Mouse (Mus musculus): ENCODE data around the gene Hsf4.

Gene Hsf4

DNA sequence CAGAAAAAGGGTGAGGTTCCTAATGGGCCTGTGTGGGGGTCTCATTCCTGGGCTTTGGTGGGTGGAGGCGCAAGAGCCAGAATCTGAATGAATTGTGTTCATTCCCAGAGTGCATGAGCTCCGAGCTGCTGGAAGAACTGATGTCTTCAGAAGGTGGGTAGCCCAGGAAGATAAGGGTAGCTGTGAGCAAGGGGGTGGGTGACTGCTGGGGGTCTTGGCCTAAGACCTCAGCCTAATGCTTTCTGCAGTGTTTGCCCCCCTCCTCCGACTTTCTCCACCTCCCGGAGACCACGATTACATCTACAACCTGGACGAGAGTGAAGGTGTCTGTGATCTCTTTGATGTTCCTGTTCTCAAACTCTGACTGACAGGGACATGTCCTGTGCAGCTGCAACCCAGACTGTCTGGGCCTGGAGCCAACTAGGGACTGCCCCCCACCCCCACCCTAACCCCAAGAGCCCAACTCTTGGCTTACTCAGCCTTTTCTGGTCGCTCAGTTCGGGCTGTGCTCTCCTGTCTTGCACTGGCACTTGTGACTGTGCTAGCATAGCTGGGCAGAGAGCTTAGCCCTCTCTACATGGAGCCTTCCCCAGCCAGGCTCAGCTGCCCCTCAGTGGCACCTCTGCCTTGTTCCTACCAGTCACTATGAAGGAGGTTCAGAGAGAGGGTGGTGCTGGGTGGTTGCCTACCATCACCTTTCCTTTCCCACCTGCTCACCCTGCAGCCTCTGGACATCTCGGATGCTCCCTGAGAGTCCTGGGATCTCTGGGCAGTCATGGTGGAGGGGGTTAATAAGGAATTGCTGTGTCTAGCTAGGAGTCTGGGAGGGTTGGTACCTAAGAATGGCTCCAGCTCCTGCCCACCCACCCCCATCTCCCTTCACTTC is 35.0 kb downstream of the Hsf4 start:
- no peak for DNase-seq (ENCODE audit: low spot score in 2 of 2)

DNA sequence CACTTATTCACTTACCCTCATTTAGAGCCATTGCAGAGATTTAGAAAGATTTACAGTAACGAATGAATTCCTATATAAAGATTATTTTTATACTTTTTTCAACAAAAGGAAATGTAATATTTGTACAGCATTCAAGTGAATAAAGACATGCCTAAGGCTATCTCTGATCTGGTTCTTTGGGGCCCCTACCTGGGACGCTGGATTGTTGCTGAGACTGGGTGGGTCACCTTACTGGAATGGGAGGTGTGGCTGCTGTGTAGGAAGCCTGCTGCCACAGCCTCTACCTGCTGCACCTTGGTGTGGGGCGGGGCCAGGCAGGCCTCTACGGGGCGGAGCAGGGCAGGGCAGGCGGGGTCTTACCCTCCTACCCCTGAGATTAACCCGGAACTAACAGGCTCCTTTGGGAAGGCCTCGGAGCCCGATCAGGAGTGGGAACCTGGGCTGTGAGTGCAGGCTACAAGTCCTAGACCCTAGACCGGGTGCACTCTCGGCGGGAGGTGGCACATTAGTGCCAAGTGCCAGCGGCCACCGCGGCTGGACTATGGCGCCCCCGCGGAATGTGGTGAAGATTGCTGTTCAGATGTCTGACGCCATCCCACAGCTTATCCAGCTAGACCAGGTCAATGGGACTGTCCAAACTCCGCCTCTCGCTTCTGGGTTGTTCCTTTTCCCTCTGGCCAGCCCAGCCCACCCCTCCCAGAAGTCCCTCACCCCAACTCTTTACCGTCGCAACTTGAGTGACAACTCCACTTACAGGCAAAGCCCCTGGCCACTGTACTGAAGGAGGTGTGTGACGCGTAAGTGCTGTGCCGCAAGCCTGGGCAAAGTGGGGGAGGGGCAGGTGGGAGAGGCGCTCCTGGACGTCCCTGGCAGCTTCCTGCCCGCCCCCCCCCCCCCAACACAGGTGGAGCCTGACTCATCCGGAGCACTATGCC is 35.9 kb downstream of the Hsf4 start, which contains the start of gene Elmo3:
TSS of gene Elmo3 (plus strand) at position 391 of the 935 bp plus-strand sequence.
- peak; percentile 83 to 89 for DNase-seq (ENCODE audit: low spot score in 2 of 2)

DNA sequence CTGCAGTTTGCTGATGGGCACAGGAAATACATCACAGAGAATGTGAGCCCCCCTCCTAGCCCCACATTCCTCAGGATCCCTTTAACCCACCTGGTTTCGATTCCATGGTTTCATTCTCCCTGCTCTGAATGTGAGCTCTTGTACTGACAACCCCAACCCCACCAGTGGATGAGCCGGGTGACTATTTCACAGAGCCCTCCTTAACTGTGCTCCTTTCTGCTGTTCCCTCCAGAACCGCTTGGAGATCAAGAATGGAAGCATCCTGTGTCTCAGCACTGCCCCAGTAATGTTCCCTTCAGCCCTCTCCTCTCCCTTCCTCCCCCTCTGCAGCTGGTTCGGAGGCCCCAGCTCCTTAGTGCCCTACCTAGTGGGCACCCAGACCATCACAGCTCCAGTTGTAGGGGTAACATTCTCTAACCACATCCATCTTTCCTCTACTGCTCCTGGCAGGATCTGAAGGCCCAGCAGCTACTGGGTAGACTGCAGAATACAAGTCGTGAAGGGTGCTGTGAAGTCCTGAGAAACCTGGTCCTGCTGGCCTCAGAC is 36.6 kb downstream of the Hsf4 start:
- no peak for DNase-seq (ENCODE audit: low spot score in 2 of 2)

DNA sequence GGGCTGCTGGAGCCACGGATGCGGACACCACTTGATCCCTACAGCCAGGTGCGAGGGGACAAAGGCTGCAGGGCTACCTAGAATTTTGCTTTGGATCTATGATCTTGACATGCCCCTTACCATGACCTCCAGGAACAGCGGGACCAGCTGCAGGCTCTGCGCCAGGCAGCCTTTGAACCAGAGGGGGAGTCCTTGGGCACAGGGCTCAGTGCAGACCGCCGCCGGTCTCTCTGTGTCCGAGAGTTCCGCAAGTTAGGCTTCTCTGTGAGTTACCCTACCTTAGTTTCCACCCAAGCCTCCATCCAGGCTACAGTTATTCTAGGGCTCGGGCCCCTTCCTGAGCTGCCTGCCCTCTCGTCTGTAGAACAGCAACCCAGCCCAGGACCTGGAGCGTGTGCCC is 38.1 kb downstream of the Hsf4 start:
- DNase-seq (ENCODE audit: low spot score in 2 of 2), result no peak

DNA sequence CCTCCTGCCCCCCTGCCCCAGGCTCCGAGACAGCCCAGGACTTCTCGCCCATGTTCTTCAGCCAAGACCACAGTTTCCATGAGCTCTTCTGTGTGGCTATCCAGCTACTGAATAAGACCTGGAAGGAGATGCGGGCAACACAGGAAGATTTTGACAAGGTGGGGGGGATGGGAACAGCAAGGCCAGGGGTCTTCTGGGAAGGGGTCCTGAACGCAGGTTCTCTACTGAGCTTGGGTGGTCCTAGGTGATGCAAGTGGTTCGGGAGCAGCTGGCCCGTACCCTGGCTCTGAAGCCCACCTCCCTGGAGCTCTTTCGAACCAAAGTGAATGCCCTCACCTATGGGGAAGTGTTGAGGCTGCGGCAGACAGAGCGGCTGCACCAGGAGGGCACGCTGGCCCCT is 38.8 kb downstream of the Hsf4 start:
- DNase-seq (ENCODE audit: low spot score in 2 of 2), result no peak

DNA sequence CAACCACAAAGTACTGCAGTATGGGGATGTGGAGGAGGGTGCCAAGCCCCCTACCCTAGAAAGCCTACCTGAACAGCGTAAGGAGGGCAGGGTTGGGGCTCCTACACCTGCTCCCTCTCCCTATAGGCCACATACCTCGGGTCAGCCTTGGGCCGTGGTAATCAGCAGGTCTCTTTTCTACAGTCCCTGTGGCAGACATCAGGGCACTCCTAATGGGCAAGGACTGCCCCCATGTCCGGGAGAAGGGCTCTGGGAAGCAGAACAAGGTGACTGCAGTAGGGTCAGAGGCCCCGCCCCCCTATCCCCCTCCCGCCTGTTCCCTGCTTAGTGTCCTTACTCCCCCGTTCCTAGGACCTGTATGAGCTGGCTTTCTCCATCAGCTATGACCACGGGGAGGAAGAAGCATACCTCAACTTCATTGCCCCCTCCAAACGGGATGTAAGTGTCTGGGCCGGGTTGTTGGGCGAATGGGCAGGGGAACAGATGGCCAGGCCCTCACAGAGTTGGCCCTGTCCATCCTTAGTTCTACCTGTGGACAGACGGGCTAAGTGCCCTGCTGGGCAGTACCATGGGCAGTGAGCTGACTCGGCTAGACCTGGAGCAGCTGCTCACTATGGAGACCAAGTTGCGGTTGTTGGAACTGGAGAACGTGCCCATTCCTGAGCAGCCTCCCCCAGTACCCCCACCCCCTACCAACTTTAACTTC is 39.7 kb downstream of the Hsf4 start:
- no peak for DNase-seq (ENCODE audit: low spot score in 2 of 2)

DNA sequence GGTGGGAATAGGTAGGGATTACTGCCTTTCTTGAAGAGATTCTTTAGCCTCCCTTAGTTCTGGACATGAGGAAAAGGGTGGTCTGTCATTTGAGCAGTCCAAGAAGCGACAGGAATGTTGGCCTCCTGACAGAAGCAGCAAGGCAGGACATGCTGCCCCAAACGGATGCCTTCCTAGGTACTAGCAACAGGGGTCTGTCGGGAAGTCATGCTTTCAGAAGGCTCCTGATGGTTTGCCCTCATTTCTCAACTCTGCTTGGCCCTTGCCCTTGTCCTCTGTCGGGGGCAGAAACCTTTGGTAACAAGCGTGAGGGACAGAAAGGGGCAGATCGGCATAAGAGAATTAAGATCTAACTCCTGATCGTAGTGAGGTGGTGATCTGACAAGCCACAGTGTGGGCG is 40.5 kb downstream of the Hsf4 start:
- no peak for DNase-seq (ENCODE audit: low spot score in 2 of 2)

DNA sequence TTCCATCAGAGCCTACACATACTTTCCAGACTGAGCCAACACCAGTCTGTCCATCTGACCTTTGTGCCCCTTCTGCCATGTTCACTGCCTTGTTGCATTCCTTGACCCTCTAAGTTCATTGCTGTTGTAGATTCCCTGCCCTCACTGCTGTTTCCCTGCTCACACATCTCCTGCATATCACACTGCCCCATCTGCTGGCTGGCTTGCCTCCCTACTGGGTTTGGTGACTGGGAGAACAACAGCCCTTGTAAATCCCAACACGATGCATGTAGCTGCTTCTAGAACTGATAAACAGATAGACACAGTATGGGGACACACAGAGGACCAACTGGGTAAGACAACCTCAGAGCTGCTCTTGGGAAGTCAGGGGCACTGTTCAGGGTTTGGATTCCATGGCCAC is 42.1 kb downstream of the Hsf4 start:
- no peak for DNase-seq (ENCODE audit: low spot score in 2 of 2)

DNA sequence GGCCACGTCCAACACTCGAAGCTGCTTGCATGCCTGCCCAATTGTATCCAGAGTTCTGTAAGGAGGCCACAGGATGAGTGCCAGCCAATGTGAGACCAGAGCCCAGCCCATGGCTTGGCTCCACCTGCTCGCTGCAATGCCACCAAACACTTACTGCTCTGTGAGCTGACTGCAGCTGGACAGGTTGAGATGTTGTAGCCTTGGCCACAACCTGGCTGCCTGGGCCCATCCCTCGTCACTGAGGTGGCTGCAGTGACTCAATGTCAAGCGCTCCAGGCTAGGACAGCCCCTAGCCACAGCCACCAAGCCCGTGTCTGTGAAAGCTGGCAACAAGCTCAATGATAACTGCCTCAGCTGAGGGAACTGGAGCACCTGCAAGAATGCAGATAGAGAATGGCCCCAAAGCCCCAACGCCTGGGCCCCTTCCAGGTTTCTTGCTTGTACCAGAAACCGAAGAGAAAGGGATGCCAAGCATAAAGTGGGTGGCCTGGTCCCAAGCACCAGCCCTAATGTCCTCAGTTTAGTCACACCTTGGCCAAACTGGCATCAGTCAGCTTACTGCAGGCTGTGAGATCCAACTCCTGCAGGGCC is 43.4 kb downstream of the Hsf4 start:
- no peak for DNase-seq (ENCODE audit: low spot score in 2 of 2)

DNA sequence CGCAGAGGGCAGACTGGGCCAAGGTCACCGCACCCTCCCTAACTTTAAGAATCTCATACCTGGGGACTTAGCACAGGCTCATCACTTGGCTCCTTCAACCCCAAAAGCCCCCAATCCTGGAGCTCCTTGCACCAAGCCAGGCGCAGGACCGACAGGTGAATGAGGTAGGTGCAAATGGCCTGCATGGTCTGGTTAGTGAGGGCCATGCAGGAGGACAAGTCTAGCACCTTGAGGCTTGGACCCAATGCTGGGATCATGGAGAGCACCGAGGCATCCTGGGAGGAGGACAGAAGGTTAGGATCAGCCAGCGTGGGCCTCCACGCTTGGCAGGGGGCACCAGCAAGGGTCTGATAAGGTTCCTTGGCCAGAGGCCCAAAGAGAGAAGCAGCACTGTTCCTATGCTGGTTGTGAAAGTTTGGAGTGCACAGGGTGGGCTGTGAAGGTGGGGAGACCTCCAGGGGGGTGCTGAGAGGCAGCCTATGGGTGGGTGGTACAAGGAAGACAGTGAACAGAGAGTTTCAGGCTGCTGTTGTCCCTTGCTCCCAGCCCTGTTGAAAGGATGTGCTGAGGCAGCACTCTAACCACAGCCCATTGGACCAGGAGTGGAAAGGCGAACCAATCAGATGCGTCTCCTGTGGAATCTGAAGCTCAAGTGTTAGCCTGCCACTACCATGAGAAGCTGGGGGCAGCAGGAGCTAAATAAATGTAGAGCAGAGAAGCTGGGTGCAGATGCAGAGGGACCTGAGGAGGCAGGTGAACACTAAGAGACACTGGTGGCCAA is 44.2 kb downstream of the Hsf4 start:
- no peak for DNase-seq (ENCODE audit: low spot score in 2 of 2)

DNA sequence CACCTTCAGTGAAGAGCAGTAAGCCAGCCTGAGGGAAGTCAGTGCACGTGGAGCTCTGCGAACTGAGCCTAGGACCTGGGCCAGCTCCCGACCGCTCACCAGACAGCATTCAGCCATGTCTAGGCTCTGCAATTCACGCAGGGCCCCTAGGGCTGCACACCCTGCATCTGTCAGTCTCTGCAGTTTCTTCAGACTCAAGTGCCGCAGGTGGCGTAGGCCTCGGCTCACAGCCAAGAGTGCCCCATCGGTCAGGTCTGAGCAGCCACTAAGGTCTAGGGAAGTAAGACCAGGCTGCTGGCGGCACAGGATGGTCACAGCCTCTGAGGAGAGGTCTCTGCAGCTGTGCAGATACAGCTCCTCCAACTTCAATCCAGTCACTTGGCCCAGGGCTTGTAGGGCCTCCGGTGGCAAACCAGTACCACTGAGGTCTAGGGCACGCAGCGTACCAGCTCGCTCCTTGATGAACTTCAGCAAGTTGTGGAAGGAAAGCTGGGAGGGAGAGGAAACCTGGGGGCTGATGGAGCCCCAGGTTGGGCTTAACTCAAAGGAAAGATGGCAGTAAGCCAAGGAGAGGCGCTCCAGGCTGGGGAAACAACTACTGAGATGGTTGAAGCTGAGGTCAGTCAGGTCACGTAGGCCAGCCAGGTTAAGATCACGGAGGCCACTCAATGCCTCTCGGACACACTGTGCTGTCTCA is 45.6 kb downstream of the Hsf4 start:
- DNase-seq (ENCODE audit: low spot score in 2 of 2), result no peak

DNA sequence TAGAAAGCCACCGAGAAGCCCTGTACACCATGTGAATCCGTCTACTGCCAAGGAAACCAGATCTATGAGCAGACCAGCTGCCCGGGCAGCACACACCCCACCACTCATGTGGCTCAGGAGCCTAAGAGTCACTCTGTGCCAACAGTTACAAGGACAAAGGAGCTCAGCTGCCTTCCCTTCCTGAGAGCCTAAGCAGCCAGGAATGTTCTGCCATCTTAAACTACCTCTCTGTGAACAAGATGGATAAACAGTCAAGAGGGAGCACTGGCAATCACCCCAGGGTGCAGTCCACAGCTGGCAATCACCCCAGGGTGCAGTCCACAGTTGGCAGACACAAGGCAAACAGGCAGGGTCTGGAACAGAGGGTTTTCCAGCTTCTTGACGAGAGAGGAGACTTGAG is 48.3 kb downstream of the Hsf4 start:
- DNase-seq (ENCODE audit: low spot score in 2 of 2), result no peak

DNA sequence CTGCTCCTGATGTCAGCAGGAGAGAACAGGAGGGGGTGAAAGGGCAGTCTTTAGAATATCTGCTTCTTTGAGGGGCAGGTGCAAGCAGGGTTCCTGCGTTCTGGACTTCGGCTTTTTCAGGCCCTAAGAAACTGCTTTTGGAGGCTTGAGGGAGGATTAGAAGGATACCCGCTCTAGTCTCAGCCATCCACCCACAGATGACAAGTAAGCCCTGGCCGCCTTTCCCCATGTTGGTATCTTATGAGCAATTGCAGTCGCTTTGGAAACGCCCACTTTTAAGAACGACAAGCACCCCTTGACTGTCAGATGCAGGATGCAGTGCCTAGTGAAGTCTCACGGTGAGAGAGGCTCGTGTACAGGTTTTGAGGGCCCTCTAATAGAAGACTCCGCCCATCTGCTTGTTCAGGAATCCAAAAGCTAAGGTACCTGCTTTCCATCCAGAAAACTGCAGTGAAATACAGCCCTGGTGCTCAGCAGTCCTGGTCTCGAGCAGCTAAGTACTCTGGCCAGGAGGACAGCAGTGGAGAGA is 49.1 kb downstream of the Hsf4 start:
- DNase-seq (ENCODE audit: low spot score in 2 of 2), result no peak

DNA sequence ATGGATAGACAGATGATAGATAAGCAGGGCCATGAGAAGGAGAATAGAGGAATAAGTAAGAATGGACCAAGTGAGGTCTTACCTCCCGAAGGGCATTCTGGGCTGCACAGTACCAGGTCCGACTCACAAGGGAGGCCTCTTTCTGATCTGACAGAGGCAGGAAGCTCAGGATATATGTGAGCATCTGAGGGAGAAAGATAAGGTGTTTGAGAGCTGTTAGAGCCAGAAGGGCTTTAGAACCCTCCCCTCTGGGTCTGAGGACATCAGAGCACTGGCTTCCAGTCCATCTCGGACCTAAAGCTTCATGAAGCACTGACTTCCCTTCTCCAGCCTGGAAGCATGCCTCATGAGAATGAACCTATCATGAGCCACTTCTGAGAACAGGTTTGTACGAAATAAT is 53.6 kb downstream of the Hsf4 start:
- DNase-seq (ENCODE audit: low spot score in 2 of 2), result no peak

Data from urinary bladder, adult 18-20 months (tissue).